Mouse (Mus musculus): ENCODE measurements around the gene Yes1.
"Not testable (repeated sequence)": the region's sequence is repeated elsewhere in the genome, so short reads cannot be mapped to it uniquely, and the experiment has no call there.

The Yes1 gene

GRCm38 (mm10) chr5:32711485-32711884 is 100.5 kb downstream of the Yes1 start:
- no peak for DNase-seq

DNA sequence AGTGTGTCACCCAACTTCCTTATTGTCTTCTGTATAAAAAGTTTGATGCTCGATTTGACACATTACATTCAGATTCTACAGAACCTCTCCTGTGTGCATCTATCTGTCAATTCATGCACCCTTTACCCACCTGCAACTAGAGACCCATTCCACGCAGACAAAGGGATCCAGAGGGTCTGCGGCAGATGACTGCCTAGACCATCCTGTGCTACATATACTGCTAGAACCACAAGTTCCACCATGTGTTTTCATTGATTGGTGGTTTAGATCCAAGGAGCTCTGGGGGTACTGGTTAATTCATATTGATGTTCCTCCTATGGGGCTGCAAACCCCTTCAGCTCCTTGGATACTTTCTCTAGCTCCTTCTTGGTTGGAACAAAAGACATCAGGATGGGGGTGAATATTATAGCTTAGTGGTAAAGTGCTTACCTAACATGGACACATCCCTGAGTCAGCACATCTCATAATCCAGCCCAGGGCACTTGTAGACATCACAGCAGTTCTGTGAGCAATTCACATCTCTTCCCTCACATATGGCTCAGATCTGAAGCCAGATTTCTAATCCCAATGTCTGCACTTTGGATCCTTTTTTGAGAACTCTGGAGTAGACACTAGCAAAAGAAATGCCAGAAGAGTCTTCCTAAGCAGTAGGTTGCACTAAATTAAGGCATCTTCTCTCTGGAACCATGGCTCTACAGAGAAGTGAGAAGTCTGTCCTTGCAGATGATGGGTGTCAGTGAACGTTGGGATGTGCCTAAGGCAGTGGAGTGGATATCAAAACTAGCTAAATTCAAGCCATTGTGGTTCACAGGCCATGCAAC is 101.5 kb downstream of the Yes1 start:
- no peak for DNase-seq

DNA sequence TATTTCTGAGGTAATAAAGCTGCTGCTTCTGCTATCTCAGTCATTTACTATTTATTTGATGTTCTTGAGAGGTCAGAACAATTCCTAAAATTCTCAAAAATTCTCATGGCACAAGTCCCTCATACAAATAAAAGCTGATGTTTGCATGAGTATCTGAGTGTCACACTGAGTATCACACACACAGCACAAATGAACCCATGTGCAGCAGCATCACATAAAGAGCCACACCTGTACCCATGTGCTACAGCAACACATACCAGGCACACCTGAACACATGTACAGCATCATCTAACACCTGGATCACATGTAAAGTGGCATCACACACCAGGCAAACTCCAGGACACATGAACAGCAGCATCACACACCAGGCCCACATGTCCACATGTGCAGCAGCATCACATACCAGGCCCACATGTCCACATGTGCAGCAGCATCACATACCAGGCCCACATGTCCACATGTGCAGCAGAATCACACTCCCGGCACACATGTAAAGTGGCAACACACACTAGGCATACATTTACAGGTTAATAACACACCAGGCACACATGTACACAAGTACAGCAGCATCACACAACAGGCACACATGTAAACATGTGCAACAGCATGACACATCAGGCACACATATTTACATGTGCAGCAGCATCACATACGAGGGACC is 102.2 kb downstream of the Yes1 start:
- DNase-seq: no peak

GRCm38 (mm10) chr5:32713703-32714467 is 102.9 kb downstream of the Yes1 start:
- DNase-seq: peak; percentile 91

DNA sequence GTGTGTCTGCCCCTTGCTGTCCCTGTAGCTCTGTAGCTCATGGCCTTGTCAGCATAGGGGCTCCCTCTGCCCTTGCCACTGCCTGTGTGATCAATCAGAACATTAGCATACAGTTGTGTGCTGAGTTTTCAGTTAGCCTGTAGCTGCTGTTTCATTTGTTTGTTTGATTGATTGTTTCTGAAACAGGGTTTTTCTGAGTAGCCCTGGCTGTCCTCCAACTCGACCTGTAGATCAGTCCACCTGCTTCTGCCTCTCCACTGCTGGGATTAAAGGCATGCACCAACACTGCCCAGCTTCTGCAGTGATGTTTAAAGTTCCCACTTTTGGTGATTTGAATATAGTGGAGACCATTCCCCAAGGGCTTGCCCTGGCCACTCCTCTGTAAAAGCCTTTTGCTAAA is 106.8 kb downstream of the Yes1 start:
- no peak for DNase-seq

DNA sequence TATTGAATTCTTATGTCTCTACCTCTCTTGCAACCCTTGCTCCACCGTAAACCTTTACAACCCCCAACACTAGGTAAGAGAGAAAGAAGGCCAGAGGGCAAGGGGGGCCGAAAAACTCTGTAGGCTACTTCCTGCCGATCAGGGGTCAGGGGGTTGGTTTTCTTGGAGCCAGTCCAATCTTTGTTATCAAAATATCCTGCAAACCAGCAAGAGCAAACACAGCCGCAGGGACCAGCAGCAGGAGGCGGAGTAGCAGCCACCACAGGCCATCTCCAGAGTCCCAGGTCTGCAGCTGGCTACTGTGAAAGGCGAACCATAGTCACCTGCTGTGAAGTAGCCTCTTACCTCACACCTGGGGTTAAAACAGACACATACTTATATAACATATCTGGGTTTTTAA is 107.9 kb downstream of the Yes1 start:
- DNase-seq: no peak

DNA sequence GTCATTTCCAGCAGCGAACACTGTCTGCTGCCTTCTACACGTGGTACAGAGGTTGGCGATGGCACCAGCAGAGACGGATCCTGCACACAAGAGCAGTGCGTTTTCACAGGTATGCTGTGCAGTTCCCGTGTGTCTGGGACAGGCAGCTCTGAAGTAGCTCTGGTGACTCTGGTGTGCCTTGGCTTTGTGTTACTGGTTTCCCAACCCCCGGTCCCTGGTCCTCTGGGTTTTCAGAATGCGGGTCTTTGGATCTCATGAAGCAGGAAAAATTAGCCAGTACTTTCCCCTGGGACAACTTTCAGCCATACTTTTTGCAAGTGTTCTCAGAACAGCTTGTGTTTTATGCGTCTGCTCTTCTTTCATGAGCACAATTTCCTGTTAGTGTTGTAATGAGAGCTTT is 109.4 kb downstream of the Yes1 start:
- no peak for DNase-seq

DNA sequence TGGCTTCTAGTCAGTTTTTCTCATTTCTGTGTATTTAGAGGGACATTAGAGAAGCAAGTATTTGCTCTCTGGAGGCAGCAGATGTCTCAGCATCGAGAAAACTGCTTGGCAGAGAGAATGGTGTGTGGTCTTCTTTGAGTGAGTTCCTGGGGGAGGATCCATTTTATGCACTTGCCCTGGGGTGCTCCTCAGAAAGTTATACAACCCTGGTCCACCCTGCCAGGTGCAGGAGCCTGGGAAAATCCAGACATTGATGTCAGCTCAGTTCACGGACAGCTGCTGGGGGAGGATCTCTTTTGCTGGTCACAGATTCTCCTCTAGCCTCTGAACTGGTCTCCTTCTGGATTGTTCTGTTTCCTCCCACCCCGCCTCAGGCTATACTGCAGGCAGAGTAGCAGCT is 110.3 kb downstream of the Yes1 start:
- DNase-seq: no peak

DNA sequence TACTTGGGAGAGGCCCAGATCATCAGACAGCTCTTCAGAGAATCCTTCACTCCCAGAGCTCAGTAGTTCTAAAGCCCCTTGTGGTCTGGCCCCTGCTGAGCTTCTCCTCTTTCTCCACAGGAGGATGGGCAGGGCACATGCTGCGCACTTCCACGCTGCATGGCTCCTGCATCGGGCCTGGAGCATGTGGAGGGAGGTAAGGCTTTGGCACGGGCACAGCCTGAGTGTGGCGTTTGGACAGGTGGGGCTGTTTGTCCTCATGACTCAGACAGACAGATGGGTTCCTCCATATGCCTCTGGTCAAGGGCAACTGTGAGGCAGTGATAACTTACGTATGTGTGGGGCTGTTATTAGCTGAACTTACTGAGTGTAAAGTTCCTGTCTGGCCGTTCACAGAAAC is 111.3 kb downstream of the Yes1 start:
- no peak for DNase-seq

DNA sequence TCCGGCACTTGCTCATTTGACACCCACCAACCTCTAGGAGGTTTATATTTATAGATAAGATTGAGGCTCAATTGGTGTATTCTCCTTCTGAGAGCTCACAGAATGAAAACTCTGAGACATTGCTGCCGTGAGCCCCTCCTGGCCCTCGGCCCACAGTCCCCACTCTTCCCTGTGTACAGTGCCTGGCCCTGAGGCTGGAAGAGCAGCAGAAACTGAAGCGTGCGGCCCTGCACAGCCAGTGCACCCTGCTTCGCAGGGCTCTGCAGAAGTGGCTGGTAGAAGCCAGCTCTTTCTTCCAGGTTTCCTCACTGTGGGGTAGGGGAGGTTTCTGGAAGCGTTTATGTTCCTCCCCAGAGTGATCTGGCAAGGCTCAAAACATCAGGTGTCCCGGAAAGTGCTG is 111.7 kb downstream of the Yes1 start:
- DNase-seq: not testable (repeated sequence)

GRCm38 (mm10) chr5:32723981-32724380 is 113.0 kb downstream of the Yes1 start:
- no peak for DNase-seq

DNA sequence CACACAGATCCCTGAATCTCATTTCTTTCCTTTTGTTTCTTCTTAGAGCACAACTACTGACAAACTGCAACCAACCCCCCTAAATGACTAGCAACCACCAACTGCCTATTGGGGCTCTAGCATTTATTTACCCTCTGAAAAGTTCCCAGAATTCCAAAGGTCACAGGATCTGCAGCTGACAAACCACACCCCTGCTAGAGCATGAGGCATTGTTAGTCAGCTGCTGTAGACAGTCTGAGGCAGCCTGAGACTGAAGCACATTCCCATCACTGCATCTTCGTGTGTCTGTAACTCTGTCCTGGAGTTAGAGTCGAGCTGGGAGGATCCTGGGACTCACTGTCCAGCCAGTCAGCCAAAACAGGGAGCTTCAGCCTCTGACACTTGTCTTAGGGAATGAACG is 114.4 kb downstream of the Yes1 start:
- DNase-seq: not testable (repeated sequence)

DNA sequence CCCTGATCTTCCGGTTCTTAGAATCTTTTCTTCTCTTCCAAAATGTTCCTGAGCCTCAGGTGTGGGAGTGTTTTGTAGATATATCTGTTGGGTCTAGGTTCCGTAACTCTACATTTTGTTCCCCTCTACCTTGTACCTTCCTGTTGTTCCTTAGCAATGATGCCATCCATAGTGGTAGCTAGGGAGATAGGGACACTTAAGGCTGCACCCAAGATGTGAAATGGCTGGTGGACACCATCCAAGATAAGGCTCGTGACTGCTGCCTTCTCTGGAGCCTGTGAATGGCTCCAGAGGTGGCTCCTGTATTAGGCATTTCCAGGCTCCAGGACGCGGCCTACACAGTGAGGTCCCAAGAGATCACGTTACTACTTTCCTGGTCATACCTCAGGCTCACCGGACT is 117.3 kb downstream of the Yes1 start:
- DNase-seq: no peak

- DNase-seq: no peak
Observed at GRCm38 (mm10) chr5:32728851-32729250, 117.9 kb downstream of the Yes1 start.

GRCm38 (mm10) chr5:32733892-32734291 is 122.9 kb downstream of the Yes1 start:
- DNase-seq: not testable (repeated sequence)

GRCm38 (mm10) chr5:32735779-32736178 is 124.8 kb downstream of the Yes1 start:
- no peak for DNase-seq

Data from cerebellum, adult 8-10 months (tissue).